Comparison of ENCODE assay signal across 33 mouse cellular contexts in genomic region chr2:135787415-135787814, GRCm38 (mm10).
"Had no signal": no experiment of that assay in that cellular context is flagged by ENCODE, and none has a peak within 500 bp of the region (broad histone marks: within the 10 kb centered on the region; RNA-seq: fewer than 3 reads in every experiment).

No protein-coding gene starts in this region.

- H3K27ac ChIP-seq: heart, embryonic 10.5 days; heart, embryonic 13.5 days; heart, embryonic 15.5 days; hindbrain, embryonic 10.5 days; hindbrain, embryonic 12.5 days; hindbrain, embryonic 13.5 days; hindbrain, embryonic 14.5 days; hindbrain, embryonic 15.5 days; hindbrain, postnatal 0 days; intestine, embryonic 15.5 days; kidney, embryonic 15.5 days; kidney, postnatal 0 days; layer of hippocampus, adult 2 months had no signal

- H3K9me3 ChIP-seq: heart, embryonic 10.5 days; heart, embryonic 15.5 days; hindbrain, embryonic 10.5 days; hindbrain, embryonic 12.5 days; hindbrain, embryonic 15.5 days; intestine, embryonic 15.5 days; kidney, embryonic 15.5 days had no signal

- ATAC-seq: hindbrain, embryonic 16.5 days; hindbrain, postnatal 0 days; inflammation-experienced regulatory T-cells, adult 6 months; intestine, embryonic 15.5 days; intestine, embryonic 16.5 days; intestine, postnatal 0 days had no signal

- H3K4me3 ChIP-seq: heart, embryonic 10.5 days; heart, embryonic 13.5 days; heart, embryonic 15.5 days; hindbrain, embryonic 10.5 days; hindbrain, embryonic 12.5 days; hindbrain, embryonic 13.5 days; hindbrain, embryonic 15.5 days; intestine, embryonic 15.5 days; kidney, embryonic 15.5 days; layer of hippocampus, adult 2 months had no signal

- H3K36me3 ChIP-seq: heart, embryonic 10.5 days; heart, embryonic 15.5 days; hindbrain, embryonic 10.5 days; hindbrain, embryonic 12.5 days; hindbrain, embryonic 13.5 days; intestine, embryonic 15.5 days; kidney, embryonic 15.5 days had no signal

- H3K27me3 ChIP-seq: heart, embryonic 13.5 days; heart, embryonic 15.5 days; hindbrain, embryonic 12.5 days; hindbrain, embryonic 13.5 days; hindbrain, embryonic 15.5 days; intestine, embryonic 15.5 days; kidney, embryonic 15.5 days had no signal

- H3K4me2 ChIP-seq: heart, embryonic 11.5 days; heart, embryonic 13.5 days; heart, embryonic 15.5 days; hindbrain, embryonic 12.5 days; hindbrain, embryonic 13.5 days; hindbrain, embryonic 14.5 days; hindbrain, embryonic 15.5 days; intestine, embryonic 15.5 days; kidney, embryonic 15.5 days had no signal

- H3K9ac ChIP-seq: heart, embryonic 13.5 days; heart, embryonic 15.5 days; hindbrain, embryonic 12.5 days; hindbrain, embryonic 13.5 days; hindbrain, embryonic 14.5 days; hindbrain, embryonic 15.5 days; intestine, embryonic 15.5 days; kidney, embryonic 15.5 days had no signal

- H3K4me1 ChIP-seq: heart, embryonic 10.5 days; heart, embryonic 15.5 days; hindbrain, embryonic 13.5 days; intestine, embryonic 15.5 days; kidney, embryonic 15.5 days had no signal

- DNase-seq: heart, postnatal 10 days; heart, postnatal 14 days; heart, postnatal 36 days; heart, postnatal 4 days; kidney, adult 11 months; kidney, adult 18-20 months; kidney, adult 2 months; kidney, adult 8-10 months; kidney, adult 9 months; kidney, postnatal 10 days; kidney, postnatal 14 days; kidney, postnatal 25 days; kidney, postnatal 36 days; kidney, postnatal 4 days; layer of hippocampus, postnatal 36 days had no signal
